Mouse (Mus musculus): Measurements from ENCODE around the gene Tspan7.
A peak's percentile ranks its signal among the peaks of the same experiment; 100 is the strongest.

The Tspan7 gene

GRCm38 (mm10) chrX:10546840-10547239, 61.9 kb downstream of the Tspan7 start:
- no peak for DNase-seq (ENCODE audit: extremely low spot score, low spot score)

GRCm38 (mm10) chrX:10549708-10550107, 64.8 kb downstream of the Tspan7 start:
- DNase-seq (ENCODE audit: extremely low spot score, low spot score) = no peak

DNA sequence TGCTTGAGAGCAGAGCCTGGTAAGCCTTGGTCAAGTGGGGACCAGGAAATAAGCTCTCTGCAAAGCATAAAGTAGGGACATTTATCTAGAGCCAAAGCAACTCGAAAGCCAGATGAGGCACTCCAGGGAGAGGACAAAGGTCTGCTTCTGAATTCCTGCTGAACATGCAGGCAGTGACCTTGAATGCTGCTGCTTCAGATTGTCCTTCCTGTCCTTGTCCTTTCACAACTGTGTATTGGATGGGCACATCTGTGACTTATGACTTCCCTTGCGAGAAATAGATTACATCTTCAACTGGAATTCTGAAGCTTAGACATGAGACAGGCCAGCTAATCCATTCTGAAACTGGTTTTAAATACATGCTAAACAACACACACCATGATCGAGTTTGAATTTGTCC, 71.9 kb downstream of the Tspan7 start:
- no peak for DNase-seq (ENCODE audit: extremely low spot score, low spot score)

DNA sequence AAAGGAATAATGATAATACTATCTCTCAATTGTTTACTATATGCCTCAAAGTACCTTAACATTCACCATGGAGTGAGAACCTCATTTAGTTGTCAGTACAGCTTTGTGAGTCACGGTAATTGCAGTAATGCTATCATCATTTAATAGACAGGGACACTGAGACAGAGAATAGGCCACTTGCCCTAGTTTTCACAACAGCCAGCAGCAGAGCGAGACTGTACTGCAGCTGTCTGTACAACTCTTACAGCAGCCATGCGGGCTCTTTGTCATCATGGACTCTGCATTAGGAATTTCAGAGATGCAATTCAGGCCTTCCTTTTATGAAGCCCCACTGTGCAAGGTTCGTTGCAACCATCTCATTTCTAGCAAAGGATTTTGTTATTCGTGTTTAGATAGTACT, 72.6 kb downstream of the Tspan7 start:
- no peak for DNase-seq (ENCODE audit: extremely low spot score, low spot score)

DNA sequence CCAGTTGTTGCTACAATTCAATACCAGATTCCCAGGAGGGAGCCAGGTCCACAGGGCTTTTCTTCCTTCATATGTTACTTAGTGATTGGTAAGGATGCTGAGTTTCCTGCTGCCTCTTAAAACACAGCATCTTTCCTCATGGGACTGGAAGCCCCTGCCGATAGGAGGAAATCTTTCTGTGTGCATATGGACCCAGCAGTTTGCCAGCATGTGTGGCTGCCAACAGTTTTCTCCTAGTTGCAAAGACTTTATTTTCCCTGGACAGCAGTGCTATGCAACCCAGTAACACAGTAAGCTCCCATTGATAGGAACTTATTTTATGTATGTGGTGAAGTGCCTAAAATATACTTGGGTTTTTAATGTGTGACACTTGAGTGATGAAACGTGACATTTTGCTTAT, 73.7 kb downstream of the Tspan7 start:
- DNase-seq (ENCODE audit: extremely low spot score, low spot score) = no peak

GRCm38 (mm10) chrX:10565811-10566210, 80.9 kb downstream of the Tspan7 start:
- no peak for DNase-seq (ENCODE audit: extremely low spot score, low spot score)

GRCm38 (mm10) chrX:10574523-10574922, 89.6 kb downstream of the Tspan7 start:
- no peak for DNase-seq (ENCODE audit: extremely low spot score, low spot score)

- no peak for DNase-seq (ENCODE audit: extremely low spot score, low spot score)
These were observed 90.4 kb downstream of the Tspan7 start for GRCm38 (mm10) chrX:10575406-10575805.

- DNase-seq (ENCODE audit: extremely low spot score, low spot score) = no peak
These were observed 91.4 kb downstream of the Tspan7 start for GRCm38 (mm10) chrX:10576349-10576748.

GRCm38 (mm10) chrX:10577356-10577755, 92.4 kb downstream of the Tspan7 start:
- no peak for DNase-seq (ENCODE audit: extremely low spot score, low spot score)

DNA sequence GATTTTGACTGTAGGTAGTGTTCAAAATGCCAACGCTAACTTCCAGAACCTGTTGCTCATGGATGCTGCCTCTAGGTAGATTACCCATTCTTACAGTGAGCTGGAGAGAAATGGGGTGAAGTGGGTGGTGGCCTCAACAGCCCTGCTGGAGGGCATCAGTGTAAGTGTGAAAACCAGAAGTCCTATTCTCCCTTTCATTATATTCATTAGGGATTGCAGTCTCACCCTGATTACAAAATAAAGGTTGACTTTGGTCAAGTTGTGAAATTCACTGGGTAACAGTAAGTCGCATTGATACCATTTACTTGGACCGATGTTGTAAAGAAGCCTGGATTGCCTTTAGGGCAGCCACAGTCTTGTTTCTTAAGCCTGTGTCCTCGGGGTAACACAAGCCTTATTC, 97.8 kb downstream of the Tspan7 start:
- no peak for DNase-seq (ENCODE audit: extremely low spot score, low spot score)

GRCm38 (mm10) chrX:10592244-10592643, 107.3 kb downstream of the Tspan7 start:
- no peak for DNase-seq (ENCODE audit: extremely low spot score, low spot score)

DNA sequence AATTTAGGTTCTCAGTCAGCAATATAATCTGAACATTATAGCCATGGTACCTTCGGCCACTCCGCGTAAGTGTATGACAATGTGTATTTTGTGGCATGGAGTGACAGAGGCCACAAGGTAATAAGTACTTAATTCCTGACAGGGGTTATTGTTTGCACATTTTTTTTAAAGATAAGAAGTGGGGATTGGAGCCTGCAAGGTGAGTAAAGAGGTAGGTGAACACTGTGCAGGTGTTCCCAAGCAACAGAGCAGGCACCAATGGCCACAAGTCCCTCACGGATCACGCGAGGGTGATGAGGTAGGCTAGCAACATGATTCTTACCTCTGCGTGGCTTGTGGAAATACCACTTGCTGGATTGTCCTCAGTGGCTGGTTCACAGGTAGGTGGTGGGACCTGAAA, 108.6 kb downstream of the Tspan7 start:
- no peak for DNase-seq (ENCODE audit: extremely low spot score, low spot score)

DNA sequence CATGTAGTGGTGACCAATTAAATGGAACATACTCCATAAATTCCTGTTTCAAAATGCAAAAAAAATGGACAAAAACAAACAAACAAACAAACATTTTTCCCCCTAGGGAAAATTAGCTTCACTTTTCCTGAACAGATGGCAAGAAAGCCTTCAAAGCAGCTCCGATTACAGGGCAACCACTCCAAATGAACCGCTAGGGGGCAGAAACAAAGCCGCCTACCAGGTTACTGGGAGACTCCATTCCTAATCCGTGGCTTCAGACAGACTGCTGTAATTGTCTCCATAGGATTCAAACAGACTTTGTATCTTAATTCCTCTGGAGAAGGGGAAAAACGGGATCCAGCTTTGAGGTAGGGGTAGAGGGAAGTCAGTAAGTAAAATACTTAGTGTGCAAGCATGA, 132.2 kb downstream of the Tspan7 start:
- peak; percentile 16 for DNase-seq (ENCODE audit: extremely low spot score, low spot score)

DNA sequence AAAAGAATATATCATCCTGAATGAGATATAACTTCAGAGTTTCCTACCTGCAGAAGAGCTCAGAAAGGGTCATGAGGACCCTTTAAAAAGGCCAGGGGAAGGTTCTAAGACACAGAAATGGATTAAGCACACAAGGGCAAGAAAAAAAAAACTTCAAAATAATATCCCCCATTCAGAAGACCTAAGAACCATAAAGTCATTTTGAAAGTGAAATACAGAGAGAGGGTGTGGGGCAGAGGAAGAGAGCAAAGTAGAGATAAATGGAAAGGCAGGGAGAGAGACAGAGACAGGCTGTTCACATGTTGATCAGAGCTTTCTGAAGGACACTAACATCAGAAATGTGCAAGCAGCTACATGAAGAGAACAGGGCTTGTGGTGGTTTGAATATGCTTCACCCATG, 156.1 kb downstream of the Tspan7 start:
- no peak for DNase-seq (ENCODE audit: extremely low spot score, low spot score)
